Mouse (Mus musculus) adrenal gland, postnatal 4 days (tissue): ENCODE measurements around the gene Ybx2. TPM values are rescaled to one million over a fixed set of nuclear protein-coding genes. Genes with fewer than 3 reads are reported as not detected.
"Not testable (repeated sequence)": the region's sequence is repeated elsewhere in the genome, so short reads cannot be mapped to it uniquely, and the experiment has no call there.

Experiments
- DNase-seq, 2 experiments: peaks; one replicate each; pipeline ENCODE4 v3.0.0; 2021 to 2022; ENCODE audit warnings: low spot score in 2 of 2, mixed read lengths in 2 of 2
- total RNA-seq, 2 experiments: library from RNA; stranded (reverse); gene quantifications; 2 replicates each; pipeline ENCODE4 v1.2.3; 2021

Ybx2 gene
- total RNA-seq, 2 experiments from 2014 or later = 9.7 to 20.6 TPM

DNA sequence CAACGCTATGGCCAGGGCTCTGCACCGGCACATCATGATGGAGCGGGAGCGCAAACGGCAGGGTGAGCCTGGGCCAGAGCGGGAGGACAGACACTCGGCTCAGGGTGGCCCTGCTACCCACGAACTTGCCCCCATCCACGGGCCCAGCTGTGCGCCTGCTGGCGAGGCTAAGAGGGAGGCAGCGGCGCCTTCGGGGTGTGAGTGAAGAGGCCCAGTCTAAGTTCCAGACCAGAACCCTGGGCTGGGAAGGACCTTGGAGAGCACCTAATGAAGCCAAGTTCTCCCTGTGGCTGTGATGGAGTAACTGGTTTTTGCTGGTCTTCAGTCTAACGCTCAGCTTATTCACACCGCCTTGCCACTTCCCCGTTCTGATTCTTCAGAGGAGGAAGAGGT lies 21.2 kb upstream of the Ybx2 start:
- DNase-seq = no peak

DNA sequence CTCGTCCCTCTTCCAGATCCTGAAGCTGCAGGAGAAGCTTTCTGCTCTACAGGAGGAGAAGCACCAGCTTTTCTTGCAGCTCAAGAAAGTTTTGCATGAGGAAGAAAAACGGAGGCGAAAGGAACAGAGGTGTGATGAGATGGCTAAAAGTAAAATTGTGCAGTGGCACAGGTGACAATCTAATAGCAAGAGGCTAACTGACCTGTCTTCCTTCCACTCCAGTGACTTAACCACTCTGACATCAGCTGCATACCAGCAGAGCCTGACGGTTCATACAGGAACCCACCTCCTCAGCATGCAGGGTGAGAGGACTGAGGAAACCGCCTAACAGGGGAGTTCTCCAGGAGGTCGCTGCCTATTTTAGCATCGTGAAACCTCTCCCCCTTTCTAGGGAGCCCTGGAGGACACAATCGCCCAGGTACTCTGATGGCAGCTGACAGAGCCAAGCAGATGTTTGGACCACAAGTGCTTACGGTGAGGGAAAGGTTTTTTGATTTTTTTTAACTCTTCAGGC lies 20.6 kb upstream of the Ybx2 start:
- no peak for DNase-seq

- no peak for DNase-seq
Measured at GRCm38 (mm10) chr11:69915667-69916627, 19.6 kb upstream of the Ybx2 start.

DNA sequence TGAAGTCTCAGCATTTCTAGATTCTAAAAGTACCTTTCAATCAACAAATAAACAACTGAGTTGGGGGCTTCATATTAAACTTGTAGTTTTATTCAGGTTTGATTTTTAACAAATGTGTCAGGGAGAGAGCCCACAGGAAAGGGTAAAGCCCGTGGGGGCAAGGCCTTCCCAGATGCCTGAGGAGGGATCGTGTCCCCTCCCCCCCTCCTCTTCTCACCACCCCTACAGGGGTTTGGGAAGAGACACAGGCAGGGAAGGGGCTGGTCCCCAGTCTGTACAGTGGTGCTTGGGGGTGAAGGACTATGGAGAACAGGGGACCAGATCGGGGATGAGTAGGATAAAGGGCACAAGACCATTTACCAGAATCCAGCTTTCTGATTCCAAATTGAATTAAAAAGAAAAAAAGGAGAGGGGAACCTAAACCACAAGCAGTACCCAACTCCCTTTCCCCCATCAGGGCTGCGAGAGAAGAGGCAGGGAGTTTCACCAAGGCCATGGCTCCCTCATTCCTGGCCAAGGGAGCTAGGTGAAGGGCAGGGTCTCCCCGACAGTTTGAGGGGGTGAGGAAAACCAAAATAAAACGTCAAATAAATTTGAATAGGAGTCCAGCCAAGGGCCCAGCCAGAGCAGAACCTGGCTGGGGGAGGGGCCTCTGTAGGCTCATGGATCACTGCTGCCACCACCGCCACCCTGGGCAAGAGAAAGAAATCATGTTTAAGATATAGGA lies 18.8 kb upstream of the Ybx2 start:
- not testable (repeated sequence) for DNase-seq

GRCm38 (mm10) chr11:69917379-69917948 lies 18.1 kb upstream of the Ybx2 start:
- DNase-seq = no peak

GRCm38 (mm10) chr11:69918118-69918517 lies 17.5 kb upstream of the Ybx2 start:
- no peak for DNase-seq

- no peak for DNase-seq
Measured at GRCm38 (mm10) chr11:69919053-69919452, 16.5 kb upstream of the Ybx2 start.

DNA sequence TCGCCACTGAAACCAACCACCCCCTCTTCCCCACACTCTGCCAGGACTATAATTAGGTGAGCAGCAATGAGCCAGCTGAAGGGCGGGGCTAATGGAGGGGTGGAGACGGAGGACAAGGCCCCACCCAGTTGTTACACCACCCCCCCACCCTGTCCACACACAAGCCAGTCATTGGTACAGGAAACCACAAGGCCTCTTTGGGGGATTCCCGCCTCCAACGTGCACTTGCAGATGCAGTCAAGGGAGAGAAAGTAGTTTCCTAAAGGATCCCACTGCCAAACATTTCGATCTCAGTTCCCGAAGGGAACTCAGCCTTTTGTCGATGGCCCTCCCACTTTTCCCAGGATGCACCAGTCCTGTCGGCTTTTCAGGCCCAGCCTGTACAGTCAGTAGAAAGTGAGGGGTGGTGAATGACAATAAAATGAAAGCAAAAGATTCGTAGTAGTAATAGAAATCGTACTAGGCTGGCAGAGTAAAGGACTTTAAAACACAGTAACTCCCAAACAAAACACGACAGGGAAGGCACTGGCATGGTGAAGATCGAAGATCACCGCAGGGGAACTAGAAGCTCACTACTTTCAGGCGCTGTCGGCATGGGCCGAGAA lies 15.8 kb upstream of the Ybx2 start:
- DNase-seq = peak; percentile 35 to 69

GRCm38 (mm10) chr11:69920266-69921031 lies 15.1 kb upstream of the Ybx2 start:
- peak in 1 of 2 experiments; percentile 40 for DNase-seq

GRCm38 (mm10) chr11:69921114-69922011 lies 14.2 kb upstream of the Ybx2 start, which contains the start of gene Eif5a:
Gene Eif5a, minus strand, starts transcription at chr11:69921958.
- DNase-seq = peak; percentile 100

GRCm38 (mm10) chr11:69922012-69922756 lies 13.4 kb upstream of the Ybx2 start:
- DNase-seq = no peak

DNA sequence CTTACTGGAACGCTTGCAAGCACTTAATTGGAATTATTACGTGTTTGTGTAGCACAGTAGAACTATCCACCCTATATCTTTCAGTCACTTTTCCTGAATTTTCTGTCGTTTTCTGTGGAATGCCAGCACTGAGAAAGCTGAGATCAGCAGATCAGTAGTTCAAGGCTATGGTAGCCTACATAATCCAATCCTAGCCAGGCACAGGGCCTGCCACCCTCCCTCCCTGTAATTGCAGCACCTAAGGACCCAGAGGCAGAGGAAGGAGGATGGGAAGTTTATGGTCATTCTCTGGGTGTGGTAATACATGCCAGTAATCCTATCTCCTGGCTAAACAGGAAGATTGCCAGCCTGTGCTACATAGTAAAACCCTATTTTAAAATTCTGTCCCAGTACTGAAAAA lies 12.8 kb upstream of the Ybx2 start:
- DNase-seq = no peak

DNA sequence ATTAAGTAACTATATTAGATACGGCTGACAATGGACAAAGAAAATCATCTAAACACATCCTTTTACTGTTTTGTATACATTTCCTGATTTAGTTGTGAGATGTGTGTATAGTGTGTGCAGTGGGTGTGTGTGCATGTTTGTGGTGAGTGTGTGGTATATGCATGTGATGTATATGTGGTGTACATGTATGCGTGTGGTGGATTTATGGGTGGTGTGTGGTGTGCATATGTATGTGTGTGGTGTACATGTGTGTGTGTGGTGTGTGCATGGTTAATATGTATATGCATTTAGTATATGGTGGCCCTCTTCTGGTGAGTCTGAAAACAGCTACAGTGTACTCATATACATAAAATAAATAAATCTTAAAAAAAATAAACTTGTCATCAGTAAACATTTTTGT lies 8.1 kb upstream of the Ybx2 start:
- DNase-seq = no peak

DNA sequence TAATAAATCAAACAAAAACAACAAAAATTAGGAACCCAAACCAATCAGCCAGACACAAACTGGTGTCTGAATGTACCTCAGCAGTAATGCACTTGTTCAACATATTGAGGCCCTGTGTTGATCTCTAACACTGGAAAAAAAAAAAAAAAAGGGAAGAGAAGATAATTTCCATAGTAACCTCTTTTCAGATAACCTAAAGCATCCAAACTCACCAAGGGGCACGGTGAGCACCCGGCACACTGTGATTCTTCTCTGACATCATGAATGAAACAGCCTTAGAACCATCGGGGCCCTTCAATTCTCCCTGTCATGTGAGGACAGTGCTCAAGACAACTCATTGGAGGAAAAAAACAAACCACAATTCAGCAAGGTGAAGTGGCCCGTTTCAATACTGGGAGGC lies 5.9 kb upstream of the Ybx2 start:
- DNase-seq = no peak

DNA sequence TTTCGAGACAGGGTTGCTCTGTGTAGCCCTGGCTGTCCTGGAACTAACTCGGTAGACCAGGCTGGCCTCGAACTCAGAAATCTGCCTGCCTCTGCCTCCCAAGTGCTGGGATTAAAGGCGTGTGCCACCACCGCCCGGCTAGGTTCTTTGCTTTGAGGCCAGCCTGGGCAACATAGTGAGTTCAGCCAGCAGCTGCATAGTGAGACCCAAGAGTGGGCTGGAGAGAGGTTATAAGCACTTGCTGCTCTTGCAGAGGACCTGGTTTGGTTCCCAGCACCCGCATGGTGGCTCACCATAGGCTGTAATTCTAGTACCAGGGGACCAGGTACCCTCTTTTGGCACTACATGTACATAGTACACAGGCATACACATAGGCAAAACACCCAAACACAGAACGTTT lies 5.4 kb upstream of the Ybx2 start:
- DNase-seq = not testable (repeated sequence)

DNA sequence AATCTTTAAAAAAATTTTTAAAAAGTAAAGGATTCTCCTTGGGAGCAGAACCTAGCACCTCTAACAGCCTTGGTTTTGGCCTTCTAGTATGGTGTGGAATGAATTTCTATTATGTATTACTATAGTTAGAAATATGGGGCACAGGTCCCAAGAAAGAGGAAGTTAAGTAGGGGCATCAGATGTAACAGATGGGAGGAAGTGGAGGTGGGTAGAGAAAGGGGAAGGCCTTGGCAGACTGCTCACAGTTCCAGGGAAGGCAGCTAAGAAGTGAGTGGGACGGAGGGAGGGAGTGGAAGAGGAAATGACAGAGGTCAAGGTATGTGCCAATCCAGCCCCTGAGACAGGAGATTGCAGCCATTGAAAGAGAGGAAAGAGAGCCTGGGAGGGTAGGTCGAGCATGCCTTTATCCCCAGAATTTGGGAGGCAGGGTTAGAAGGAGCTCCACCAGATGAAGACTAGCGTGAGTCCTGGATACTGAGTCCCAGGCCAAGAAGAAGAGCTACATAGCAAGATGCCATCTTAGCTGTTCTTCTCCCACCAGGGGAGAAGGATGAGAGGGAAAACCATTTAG lies 4.5 kb upstream of the Ybx2 start:
- no peak for DNase-seq

- DNase-seq = no peak
Measured at GRCm38 (mm10) chr11:69931769-69932168, 3.8 kb upstream of the Ybx2 start.

DNA sequence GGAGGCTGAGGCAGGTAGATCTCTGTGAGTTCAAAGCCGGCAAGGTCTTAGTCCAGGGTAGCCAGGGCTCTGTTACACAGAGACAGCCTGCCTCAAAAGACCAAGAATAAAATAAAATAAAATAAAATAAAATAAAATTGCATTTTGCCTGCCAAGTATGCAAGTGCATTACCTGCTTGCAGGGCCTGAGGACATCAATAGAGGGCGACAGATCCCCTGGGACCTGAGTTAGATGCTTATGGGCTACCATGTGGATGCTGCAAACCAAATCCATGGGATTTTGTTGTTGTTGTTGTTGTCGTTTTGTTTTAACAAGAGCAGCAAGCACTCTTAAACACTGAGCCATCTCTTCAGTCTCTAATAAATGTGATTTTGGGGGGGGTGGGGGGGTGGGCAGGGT lies 3.3 kb upstream of the Ybx2 start:
- no peak for DNase-seq
